Mouse (Mus musculus) neural tube, embryonic 10.5 days (tissue): Measurements from ENCODE around the gene Wap.

Experiments
- DNase-seq: peaks from one replicate; pipeline ENCODE4 v3.0.0-alpha.2; 2017; ENCODE audit warnings: low spot score; ENCODE audit errors: extremely low spot score

The Wap gene

GRCm38 (mm10) chr11:6597523-6597922 lies 40.9 kb downstream of the Wap start:
- no peak for DNase-seq

GRCm38 (mm10) chr11:6596616-6597015 lies 41.8 kb downstream of the Wap start:
- DNase-seq = no peak

- no peak for DNase-seq
Measured at GRCm38 (mm10) chr11:6596205-6596604, 42.2 kb downstream of the Wap start.

GRCm38 (mm10) chr11:6595339-6595738 lies 43.1 kb downstream of the Wap start:
- DNase-seq = no peak

- no peak for DNase-seq
Measured at GRCm38 (mm10) chr11:6594845-6595244, 43.6 kb downstream of the Wap start.

- DNase-seq = no peak
Measured at GRCm38 (mm10) chr11:6593406-6593805, 45.0 kb downstream of the Wap start.

- no peak for DNase-seq
Measured at GRCm38 (mm10) chr11:6590933-6591675, 47.3 kb downstream of the Wap start.

GRCm38 (mm10) chr11:6589838-6590237 lies 48.6 kb downstream of the Wap start:
- DNase-seq = no peak

- DNase-seq = no peak
Measured at GRCm38 (mm10) chr11:6588295-6588694, 50.1 kb downstream of the Wap start.

GRCm38 (mm10) chr11:6587249-6587940 lies 51.0 kb downstream of the Wap start:
- DNase-seq = no peak

GRCm38 (mm10) chr11:6586660-6587059 lies 51.8 kb downstream of the Wap start:
- no peak for DNase-seq

- DNase-seq = no peak
Measured at GRCm38 (mm10) chr11:6585748-6586147, 52.7 kb downstream of the Wap start.
